18 mouse cellular contexts compared by ENCODE assay signal in the genomic region with DNA sequence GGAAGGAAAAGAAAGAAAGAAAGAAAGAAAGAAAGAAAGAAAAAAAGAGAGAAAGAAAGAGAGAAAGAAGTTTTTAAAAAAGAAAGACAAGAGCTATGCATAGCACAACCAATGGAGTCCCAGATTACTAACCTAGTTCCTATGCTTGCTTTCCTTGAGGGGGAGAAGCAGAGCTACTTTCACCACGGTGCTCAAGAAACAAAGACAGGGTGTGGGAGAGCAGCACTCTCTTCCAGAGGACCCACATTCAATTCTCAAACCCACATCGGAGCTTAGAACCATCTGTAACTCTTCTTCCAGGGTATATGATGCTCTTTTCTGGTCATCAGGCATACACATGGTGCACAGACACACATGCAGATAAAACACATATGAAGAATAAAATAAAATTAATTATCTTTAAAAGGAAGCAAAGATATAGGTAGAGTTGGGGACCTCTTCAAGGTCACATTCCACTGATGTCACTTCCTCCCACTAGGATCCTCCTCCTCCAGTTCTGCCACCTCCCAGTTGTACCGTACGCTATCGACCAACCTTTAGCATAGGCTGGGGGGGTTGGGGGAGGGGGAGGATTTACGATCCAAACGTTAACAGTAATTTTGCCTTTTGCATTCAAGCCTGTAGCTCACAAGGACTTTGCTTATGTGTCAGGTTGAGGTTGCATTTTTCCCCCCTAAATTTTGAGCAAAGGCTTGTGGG.
"Had no signal": no experiment of that assay in that cellular context is flagged by ENCODE, and none has a peak within 500 bp of the region (broad histone marks: within the 10 kb centered on the region; RNA-seq: fewer than 3 reads in every experiment).

No protein-coding gene starts in this region.

- H3K9me3 ChIP-seq: midbrain, embryonic 13.5 days; midbrain, embryonic 15.5 days; neural tube, embryonic 13.5 days; neural tube, embryonic 15.5 days had no signal

- ATAC-seq: midbrain, embryonic 13.5 days; midbrain, embryonic 15.5 days had no signal

- H3K36me3 ChIP-seq: midbrain, embryonic 13.5 days; midbrain, embryonic 15.5 days; neural tube, embryonic 13.5 days; neural tube, embryonic 15.5 days had no signal

- H3K27ac ChIP-seq: midbrain, embryonic 13.5 days; midbrain, embryonic 15.5 days; neural tube, embryonic 13.5 days; neural tube, embryonic 15.5 days had no signal

- H3K9ac ChIP-seq: lung, embryonic 14.5 days; midbrain, embryonic 13.5 days; midbrain, embryonic 15.5 days; neural tube, embryonic 13.5 days; neural tube, embryonic 15.5 days had no signal

- H3K4me1 ChIP-seq: midbrain, embryonic 15.5 days; neural tube, embryonic 15.5 days had no signal

- H3K4me3 ChIP-seq: midbrain, embryonic 13.5 days; midbrain, embryonic 15.5 days; myocyte; neural tube, embryonic 13.5 days; neural tube, embryonic 15.5 days had no signal

- H3K4me2 ChIP-seq: lung, embryonic 14.5 days; midbrain, embryonic 11.5 days; midbrain, embryonic 13.5 days; midbrain, embryonic 15.5 days; neural tube, embryonic 13.5 days; neural tube, embryonic 15.5 days had no signal

- DNase-seq: lung, adult 18-20 months; lung, embryonic 14.5 days; lung, postnatal 10 days; lung, postnatal 4 days; retina, postnatal 1 day; right cerebral cortex, adult 18-20 months; right cerebral cortex, postnatal 25 days; right cerebral cortex, postnatal 4 days; spleen, adult 18-20 months; thymus, adult 18-20 months; thymus, postnatal 14 days; thymus, postnatal 36 days had no signal

- H3K27me3 ChIP-seq: midbrain, embryonic 13.5 days; midbrain, embryonic 15.5 days; neural tube, embryonic 13.5 days; neural tube, embryonic 15.5 days had no signal
